Mouse (Mus musculus): ENCODE results near the gene Zscan21.
A peak's percentile ranks its signal among the peaks of the same experiment; 100 is the strongest.

Gene Zscan21

GRCm38 (mm10) chr5:138118041-138118440 is 1.3 kb downstream of the Zscan21 start:
- no peak for DNase-seq (ENCODE audit: low spot score in 2 of 2)

GRCm38 (mm10) chr5:138132425-138133064 is 15.8 kb downstream of the Zscan21 start:
- no peak for DNase-seq (ENCODE audit: low spot score in 2 of 2)

GRCm38 (mm10) chr5:138137257-138137656 is 20.6 kb downstream of the Zscan21 start:
- DNase-seq (ENCODE audit: low spot score in 2 of 2) = no peak

- peak in 1 of 2 experiments; percentile 12 for DNase-seq (ENCODE audit: low spot score in 2 of 2)
Measured at GRCm38 (mm10) chr5:138137935-138138549, 21.3 kb downstream of the Zscan21 start.

GRCm38 (mm10) chr5:138138585-138138984 is 21.9 kb downstream of the Zscan21 start:
- DNase-seq (ENCODE audit: low spot score in 2 of 2) = no peak

GRCm38 (mm10) chr5:138154390-138154789 is 37.7 kb downstream of the Zscan21 start:
- no peak for DNase-seq (ENCODE audit: low spot score in 2 of 2)

GRCm38 (mm10) chr5:138155443-138155976 is 38.8 kb downstream of the Zscan21 start, which contains the start of gene Zfp113:
Gene Zfp113, minus strand, starts transcription at chr5:138155744.
- peak; percentile 90 to 91 for DNase-seq (ENCODE audit: low spot score in 2 of 2)

- no peak for DNase-seq (ENCODE audit: low spot score in 2 of 2)
Measured at GRCm38 (mm10) chr5:138160224-138160762, 43.6 kb downstream of the Zscan21 start.

GRCm38 (mm10) chr5:138160842-138161665 is 44.4 kb downstream of the Zscan21 start, which contains the start of gene Cops6:
Gene Cops6, plus strand, starts transcription at chr5:138161071.
- DNase-seq (ENCODE audit: low spot score in 2 of 2) = peak; percentile 93 to 95

- no peak for DNase-seq (ENCODE audit: low spot score in 2 of 2)
Measured at GRCm38 (mm10) chr5:138163046-138163445, 46.3 kb downstream of the Zscan21 start.

GRCm38 (mm10) chr5:138163610-138164009 is 46.9 kb downstream of the Zscan21 start:
- no peak for DNase-seq (ENCODE audit: low spot score in 2 of 2)

- no peak for DNase-seq (ENCODE audit: low spot score in 2 of 2)
Measured at GRCm38 (mm10) chr5:138165594-138165993, 48.9 kb downstream of the Zscan21 start.

GRCm38 (mm10) chr5:138170936-138171561 is 54.3 kb downstream of the Zscan21 start:
- DNase-seq (ENCODE audit: low spot score in 2 of 2) = peak; percentile 93 to 94

GRCm38 (mm10) chr5:138171695-138172491 is 55.2 kb downstream of the Zscan21 start, which contains the start of the genes Ap4m1 and Mcm7:
Gene Ap4m1, plus strand, starts transcription at chr5:138172002.
Gene Mcm7, minus strand, starts transcription at chr5:138172422.
- DNase-seq (ENCODE audit: low spot score in 2 of 2) = peak; percentile 94

- no peak for DNase-seq (ENCODE audit: low spot score in 2 of 2)
Measured at GRCm38 (mm10) chr5:138173217-138173616, 56.5 kb downstream of the Zscan21 start.

Measured in natural killer cell, adult 2 months (primary cell).